Mouse (Mus musculus) regulatory T cell (primary cell): ENCODE measurements around the gene Myh14.

Experiments
- in situ Hi-C: fragments of 300-600 bp; cut with MboI, MseI; formaldehyde crosslinking; loops from one replicate; pipeline ENCODE4 v1.15.1; 2025; ENCODE audit warnings: high pct_unique_total_duplicates

Gene Myh14

GRCm38 (mm10) chr7:44602443-44602842 lies 68.2 kb downstream of the Myh14 start:
- in situ Hi-C loops, result no loop called here

GRCm38 (mm10) chr7:44601646-44602045 lies 69.0 kb downstream of the Myh14 start:
- in situ Hi-C loops, result no loop called here

GRCm38 (mm10) chr7:44600691-44601262 lies 69.9 kb downstream of the Myh14 start:
- in situ Hi-C loops, result no loop called here

- in situ Hi-C loops, result no loop called here
Measured at GRCm38 (mm10) chr7:44598336-44598735, 72.3 kb downstream of the Myh14 start.

GRCm38 (mm10) chr7:44597666-44598065 lies 73.0 kb downstream of the Myh14 start:
- in situ Hi-C loops, result no loop called here

GRCm38 (mm10) chr7:44596996-44597538 lies 73.6 kb downstream of the Myh14 start:
- in situ Hi-C loops, result no loop called here

GRCm38 (mm10) chr7:44596051-44596450 lies 74.6 kb downstream of the Myh14 start:
- in situ Hi-C loops, result no loop called here

GRCm38 (mm10) chr7:44595131-44595561 lies 75.5 kb downstream of the Myh14 start:
- in situ Hi-C loops, result no loop called here

- in situ Hi-C loops, result no loop called here
Measured at GRCm38 (mm10) chr7:44594291-44594690, 76.4 kb downstream of the Myh14 start.

- in situ Hi-C loops, result no loop called here
Measured at GRCm38 (mm10) chr7:44593775-44594174, 76.9 kb downstream of the Myh14 start.

GRCm38 (mm10) chr7:44593051-44593450 lies 77.6 kb downstream of the Myh14 start:
- in situ Hi-C loops, result no loop called here

GRCm38 (mm10) chr7:44591348-44592116 lies 79.1 kb downstream of the Myh14 start:
- in situ Hi-C loops, result no loop called here

- in situ Hi-C loops, result no loop called here
Measured at GRCm38 (mm10) chr7:44590402-44591347, 80.0 kb downstream of the Myh14 start, which contains the start of gene Kcnc3. Gene Kcnc3, plus strand, starts transcription at chr7:44590664.

GRCm38 (mm10) chr7:44589946-44590345 lies 80.7 kb downstream of the Myh14 start:
- in situ Hi-C loops, result no loop called here

GRCm38 (mm10) chr7:44589149-44589548 lies 81.5 kb downstream of the Myh14 start:
- in situ Hi-C loops, result no loop called here

- in situ Hi-C loops, result no loop called here
Measured at GRCm38 (mm10) chr7:44588338-44588737, 82.3 kb downstream of the Myh14 start.

GRCm38 (mm10) chr7:44587676-44588075 lies 83.0 kb downstream of the Myh14 start:
- in situ Hi-C loops, result no loop called here

- in situ Hi-C loops, result no loop called here
Measured at GRCm38 (mm10) chr7:44586930-44587329, 83.7 kb downstream of the Myh14 start.

GRCm38 (mm10) chr7:44586518-44586917 lies 84.1 kb downstream of the Myh14 start:
- in situ Hi-C loops, result no loop called here

- in situ Hi-C loops, result no loop called here
Measured at GRCm38 (mm10) chr7:44585606-44586005, 85.0 kb downstream of the Myh14 start.

- in situ Hi-C loops, result no loop called here
Measured at GRCm38 (mm10) chr7:44584921-44585320, 85.7 kb downstream of the Myh14 start.
